Mouse (Mus musculus): ENCODE measurements around the gene Mrpl49.
A peak's percentile ranks its signal among the peaks of the same experiment; 100 is the strongest.

Mrpl49 gene

DNA sequence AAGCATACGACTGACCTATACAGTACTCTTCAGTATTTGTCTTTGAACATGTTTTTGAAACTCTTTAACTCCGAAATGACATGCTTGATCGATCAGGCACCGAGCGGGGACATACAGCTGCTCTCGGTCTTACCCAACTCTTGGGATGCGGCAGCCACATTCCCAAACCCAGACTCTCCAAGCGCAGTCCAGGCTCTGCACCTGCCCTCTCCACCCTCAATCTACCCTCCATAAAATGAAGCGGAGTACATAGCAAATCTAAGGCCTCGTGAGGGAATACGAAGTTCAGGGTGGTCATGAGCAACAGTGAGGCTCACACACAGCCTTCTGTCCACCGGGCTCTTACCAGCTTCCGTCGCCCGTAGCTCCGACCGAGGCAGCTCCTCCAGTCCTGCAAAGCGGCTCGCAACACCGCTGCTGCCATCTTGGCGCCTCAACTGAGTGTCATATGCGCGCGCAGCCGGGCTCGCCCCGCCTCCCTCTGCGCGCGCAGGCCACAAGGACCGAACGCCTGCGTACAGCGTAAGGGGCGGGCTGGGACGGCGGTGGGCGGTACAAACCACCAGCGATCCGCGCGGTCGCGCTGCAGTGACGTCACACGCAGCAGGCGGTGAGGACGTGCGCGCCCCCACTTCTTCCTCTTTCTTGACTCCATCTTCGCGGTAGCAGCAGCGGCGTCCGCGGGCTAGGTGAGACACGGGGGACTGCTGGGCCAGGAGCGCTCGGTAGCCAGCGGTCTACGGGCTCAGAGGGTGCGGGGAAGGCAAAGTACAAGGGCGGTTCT lies at the start of gene Mrpl49, which contains the start of gene Fau:
Mrpl49 (minus strand) TSS at position 473 of the 784 bp plus-strand sequence.
Fau (plus strand) TSS at position 532 of the 784 bp plus-strand sequence.
- peak; percentile 98 to 99 for DNase-seq (ENCODE audit: low spot score in 2 of 2)

DNA sequence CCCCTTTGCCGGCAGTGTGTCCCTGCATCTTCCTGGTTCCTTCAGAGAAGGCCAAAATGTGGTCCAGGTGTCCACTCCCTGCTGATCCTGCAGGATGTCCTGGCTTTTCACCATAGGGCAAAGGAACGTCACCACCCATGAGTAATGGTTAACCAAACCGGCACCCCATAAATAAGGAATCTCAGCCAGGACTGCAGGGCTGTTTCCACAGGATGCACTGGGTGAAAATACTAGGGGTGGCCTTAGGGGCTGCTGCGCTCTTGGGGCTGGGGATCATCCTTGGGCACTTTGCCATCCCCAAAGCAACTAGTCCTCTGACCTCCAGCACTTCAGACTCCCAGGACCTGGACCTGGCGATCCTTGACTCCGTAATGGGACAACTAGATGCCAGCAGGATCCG lies 48.0 kb upstream of the Mrpl49 start, which contains the start of gene Naaladl1:
Naaladl1 (plus strand) TSS at position 197 of the 400 bp plus-strand sequence.
- DNase-seq (ENCODE audit: low spot score in 2 of 2), result no peak

- DNase-seq (ENCODE audit: low spot score in 2 of 2), result no peak
Measured at GRCm38 (mm10) chr19:6104476-6104875, 46.9 kb upstream of the Mrpl49 start.

DNA sequence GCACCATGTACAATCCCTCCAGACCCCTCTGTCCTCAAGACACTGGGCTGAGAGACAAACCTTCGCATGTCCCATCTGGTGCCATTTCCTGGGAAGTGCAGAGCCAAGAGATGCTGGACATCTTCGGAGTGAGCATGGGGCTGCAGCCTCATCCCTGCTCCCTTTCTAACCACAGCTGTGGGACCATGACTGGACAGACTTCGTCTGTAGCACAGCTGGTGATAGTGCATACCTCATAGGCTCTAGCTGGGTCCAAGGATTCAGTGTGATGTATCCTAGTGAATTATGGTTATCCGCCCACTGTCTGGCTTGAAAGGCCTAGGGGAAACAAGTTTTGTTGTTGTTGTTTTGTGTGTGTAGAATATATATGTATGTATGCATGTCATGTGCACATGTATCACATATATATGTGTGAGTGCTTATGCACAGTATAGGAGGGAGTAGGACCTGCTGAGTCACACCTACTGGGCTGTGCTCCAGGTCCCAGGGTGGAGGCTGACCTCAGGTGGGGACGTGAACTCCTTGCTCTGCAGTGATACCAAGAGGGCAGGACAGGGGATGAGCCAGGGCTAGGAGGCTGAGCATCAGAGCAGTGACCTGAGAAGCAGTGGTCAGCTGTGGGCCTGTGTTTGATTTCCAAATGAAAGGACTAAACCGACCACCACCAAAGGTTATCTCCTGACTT lies 44.7 kb upstream of the Mrpl49 start:
- no peak for DNase-seq (ENCODE audit: low spot score in 2 of 2)

DNA sequence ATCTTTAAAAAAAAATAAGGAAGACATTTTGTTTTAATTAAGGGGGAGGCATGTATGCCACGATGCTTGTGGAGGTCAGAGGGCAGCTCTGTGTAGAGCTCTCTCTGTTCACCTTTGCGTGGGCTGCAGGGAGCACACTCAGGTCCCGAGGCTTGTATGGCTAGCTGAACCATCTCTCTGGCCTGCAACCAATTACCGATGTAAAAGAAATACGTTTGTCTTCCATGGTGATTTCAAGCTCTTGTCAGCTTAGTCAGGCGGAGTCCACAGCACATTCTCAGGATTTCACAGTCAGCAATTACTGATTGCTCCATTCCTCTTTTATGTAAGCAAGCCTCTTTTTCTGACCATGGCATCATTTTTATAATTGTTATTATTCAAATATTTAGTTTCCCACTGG lies 43.6 kb upstream of the Mrpl49 start:
- DNase-seq (ENCODE audit: low spot score in 2 of 2), result no peak

DNA sequence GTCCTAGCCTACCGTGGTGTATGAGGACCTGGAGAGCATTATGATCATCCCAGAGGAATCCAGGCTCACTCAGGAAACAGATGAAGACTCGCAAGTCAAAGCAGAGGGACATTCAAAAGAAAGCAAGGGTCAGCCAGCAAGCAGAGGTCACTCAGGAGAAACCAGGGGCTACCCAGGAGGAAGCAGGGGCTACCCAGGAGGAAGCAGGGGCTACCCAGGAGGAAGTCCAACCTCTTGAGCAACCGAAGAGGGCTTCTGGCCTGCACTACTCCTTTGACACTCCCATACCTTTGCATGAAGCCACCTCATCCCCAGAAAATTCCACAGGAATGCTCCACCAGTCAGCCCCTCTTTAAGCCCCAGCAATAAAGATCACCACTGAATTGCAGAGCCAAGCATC lies 40.3 kb upstream of the Mrpl49 start:
- no peak for DNase-seq (ENCODE audit: low spot score in 2 of 2)

DNA sequence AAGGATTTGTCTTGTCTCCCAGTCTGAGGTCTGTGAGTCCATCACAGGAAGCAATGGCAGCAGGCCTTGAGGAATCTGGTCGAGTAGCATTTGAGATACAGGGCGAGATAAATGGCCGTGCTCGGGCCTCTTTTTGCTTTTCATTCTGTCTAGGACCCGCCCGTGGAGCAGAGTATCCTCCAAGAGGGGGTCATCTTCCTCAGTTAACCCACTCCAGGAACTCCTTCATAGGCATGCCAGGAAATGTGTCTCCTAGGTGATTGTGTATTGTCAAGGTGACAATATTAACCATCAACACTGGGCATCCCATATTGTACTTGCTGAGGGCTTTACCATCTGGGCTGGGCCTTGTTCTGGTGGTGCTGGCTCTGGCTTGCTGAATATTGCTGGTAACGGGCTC lies 36.5 kb upstream of the Mrpl49 start, which contains the start of gene AC131692.1:
AC131692.1 (plus strand) TSS at position 301 of the 400 bp plus-strand sequence.
- no peak for DNase-seq (ENCODE audit: low spot score in 2 of 2)

DNA sequence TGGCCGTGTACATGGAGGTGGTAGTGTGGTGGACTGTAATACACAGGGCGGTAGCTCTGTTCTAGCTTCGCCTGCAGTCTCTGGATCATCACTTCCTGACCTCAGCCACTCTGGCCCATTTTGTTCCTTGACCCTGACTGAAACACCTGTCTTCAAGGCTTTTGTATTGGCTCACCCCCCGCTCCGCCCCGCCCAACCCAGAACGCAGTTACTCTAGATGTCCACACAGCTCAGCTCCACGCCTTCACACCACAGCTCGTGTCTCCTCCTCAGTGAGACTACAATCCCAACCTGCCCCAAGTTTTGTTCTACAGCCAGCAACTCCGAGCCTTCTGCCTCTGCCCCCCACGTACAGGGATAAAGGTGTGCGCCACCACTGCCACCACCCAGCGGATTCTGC lies 31.3 kb upstream of the Mrpl49 start:
- DNase-seq (ENCODE audit: low spot score in 2 of 2), result no peak

GRCm38 (mm10) chr19:6085417-6085879 lies 27.9 kb upstream of the Mrpl49 start:
- DNase-seq (ENCODE audit: low spot score in 2 of 2), result peak in 1 of 2 experiments; percentile 29

GRCm38 (mm10) chr19:6084478-6085248 lies 27.1 kb upstream of the Mrpl49 start, which contains the start of the genes Zfpl1 and Cdca5:
Zfpl1 (minus strand) TSS chr19:6084956.
Cdca5 (plus strand) TSS chr19:6084983.
- DNase-seq (ENCODE audit: low spot score in 2 of 2), result peak; percentile 92 to 95

DNA sequence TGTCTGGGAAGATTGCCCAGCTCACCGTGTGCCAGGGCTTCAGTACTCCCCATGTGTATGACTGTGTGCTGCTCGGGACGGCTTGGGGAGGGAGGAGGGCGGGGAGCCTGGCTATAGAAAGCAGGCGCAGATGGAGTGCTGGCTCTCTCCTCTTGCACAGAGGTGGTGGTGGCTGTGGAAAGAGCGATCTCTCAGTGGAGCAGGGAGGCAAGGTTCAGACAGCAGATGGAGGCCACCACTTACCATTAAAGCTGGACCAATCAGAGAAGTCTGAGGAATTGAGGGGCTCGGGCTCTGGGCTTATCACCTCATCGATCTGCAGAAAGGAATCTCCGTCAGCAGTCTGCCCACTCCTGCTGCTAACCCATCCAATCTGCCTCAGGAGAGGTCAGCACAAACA lies 24.6 kb upstream of the Mrpl49 start, which contains the start of gene Gm28374:
Gm28374 (minus strand) TSS at position 101 of the 400 bp plus-strand sequence.
- no peak for DNase-seq (ENCODE audit: low spot score in 2 of 2)

- DNase-seq (ENCODE audit: low spot score in 2 of 2), result no peak
Measured at GRCm38 (mm10) chr19:6079983-6080480, 22.4 kb upstream of the Mrpl49 start, which contains the start of gene Tmem262. Tmem262 (plus strand) TSS chr19:6080033.

DNA sequence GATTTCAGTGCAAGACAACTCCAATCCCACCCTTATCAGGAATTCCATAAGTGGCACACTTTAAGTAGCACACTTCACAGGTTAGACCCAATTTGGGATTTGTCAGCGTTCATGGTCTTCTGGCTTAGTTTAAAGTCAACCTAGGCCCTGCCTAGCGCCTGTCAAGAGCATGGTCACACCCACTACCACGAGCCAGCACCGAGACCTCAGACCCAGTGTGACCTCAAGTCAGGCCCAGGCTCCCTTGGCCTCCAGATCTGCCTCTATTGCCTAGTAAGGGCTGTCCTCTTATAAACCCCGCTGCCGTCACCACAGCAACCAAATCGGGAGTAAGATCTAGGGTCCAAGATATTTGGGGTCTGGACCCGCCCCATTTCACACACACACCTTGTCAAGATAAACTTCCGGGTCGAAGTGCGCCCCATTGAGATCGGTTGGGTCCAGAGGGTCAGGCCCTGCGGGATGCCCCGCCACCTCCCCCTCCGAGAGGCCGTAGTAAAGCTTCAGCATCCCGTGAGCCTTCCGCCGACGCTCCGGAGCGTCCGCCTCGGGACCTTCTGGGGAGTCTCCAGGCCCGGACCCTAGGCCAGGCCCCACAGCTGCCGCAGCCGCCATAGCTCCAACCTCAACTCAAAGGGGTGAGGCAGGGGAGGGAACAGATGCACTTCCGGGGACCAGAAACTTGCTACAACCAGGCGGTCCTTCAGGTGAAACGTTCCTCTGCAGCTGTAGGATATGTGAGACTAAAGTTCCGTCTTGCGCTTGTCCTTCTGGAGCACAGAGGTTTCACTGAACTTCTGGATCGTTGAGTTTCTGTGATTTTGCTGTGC lies 19.2 kb upstream of the Mrpl49 start, which contains the start of gene Vps51:
Vps51 (minus strand) TSS at position 668 of the 830 bp plus-strand sequence.
- peak; percentile 82 to 84 for DNase-seq (ENCODE audit: low spot score in 2 of 2)

DNA sequence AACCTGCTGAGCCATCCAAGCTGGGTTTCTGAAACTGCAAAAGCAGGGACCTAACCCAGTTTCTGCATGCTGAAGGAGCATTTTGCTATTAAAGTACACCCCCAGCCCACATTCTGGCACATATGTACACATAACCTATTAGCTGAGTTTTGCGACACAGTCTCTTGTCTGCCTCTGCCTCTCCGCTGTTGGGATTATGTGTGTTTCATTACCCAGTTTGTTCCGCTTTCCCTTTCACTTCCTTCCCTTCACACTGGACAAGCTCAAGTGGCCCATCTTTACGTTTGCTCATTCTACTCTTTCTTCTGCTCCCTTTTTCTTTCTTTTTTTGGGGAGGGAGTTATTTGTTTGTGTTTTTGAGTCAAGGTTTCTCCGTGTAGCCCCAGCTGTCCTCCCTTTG lies 16.3 kb upstream of the Mrpl49 start:
- DNase-seq (ENCODE audit: low spot score in 2 of 2), result no peak

GRCm38 (mm10) chr19:6071261-6071660 lies 13.7 kb upstream of the Mrpl49 start:
- DNase-seq (ENCODE audit: low spot score in 2 of 2), result no peak

DNA sequence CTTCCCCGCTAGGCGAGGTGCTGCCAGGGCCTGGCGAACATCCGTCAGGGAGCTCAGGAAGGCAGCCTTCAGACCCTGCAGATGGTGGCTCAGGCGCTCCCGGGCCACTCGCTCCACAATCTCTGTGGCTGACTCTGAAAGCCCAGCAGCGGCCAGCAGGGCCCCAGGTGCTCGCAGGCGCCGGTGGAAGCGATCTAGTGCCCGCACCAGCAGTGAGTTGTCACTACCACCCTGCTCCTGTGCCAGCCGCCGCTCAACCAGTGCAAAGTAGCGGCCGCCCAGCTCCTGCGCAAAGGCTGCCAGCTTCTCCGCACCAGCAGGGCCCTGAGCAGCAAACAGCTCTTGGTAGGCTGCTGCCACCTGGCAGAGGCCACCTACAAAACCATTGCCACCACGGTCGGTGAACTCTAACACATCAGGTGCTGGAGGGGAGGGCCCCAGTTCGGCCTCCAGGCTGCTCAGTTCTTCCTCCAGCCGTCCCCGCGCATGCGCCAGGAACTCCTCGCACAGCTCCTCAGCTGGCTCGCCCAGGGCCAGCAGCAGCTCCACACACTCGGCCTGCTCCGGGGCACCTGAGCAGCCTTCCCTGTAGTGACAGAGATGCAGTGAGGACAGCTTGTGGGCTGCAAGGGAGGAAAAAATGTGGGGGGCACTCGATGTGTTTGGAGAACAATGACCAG lies 13.1 kb upstream of the Mrpl49 start:
- no peak for DNase-seq (ENCODE audit: low spot score in 2 of 2)

- DNase-seq (ENCODE audit: low spot score in 2 of 2), result no peak
Measured at GRCm38 (mm10) chr19:6069851-6070250, 12.3 kb upstream of the Mrpl49 start.

DNA sequence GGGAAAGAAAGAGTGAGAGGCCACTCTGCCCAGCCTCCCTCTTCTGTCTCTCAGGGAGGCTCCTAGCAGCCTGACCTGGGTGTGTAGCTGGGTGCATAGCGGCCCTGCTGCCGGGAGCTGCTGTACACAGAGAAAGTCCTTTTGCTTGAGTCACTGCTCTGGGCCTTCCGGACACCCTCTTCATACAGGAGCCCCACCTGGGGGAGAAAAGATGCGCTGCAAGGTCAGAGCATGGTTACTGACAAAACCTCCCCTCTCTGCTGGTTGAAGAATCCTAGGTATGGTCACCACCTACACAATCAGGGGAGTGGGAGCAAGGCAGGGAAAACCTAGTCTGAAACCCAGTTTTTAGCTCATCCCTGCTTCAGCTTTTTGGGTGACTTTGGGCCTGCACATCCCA lies 11.4 kb upstream of the Mrpl49 start:
- DNase-seq (ENCODE audit: low spot score in 2 of 2), result no peak

- DNase-seq (ENCODE audit: low spot score in 2 of 2), result peak; percentile 86 to 93
Measured at GRCm38 (mm10) chr19:6067724-6068415, 10.3 kb upstream of the Mrpl49 start, which contains the start of gene Tm7sf2. Tm7sf2 (minus strand) TSS chr19:6068373.

Measured in urinary bladder, postnatal 36 days (tissue).